Mouse (Mus musculus): ENCODE results near the gene BC037034.

GRCm38 (mm10) chr5:138258078-138258477 lies 5.8 kb downstream of the BC037034 start:
- TF ChIP-seq CTCF (IDR thresholded peaks at IDR 0.05; ENCODE audit: low read depth) (no peak), EP300 (IDR thresholded peaks at IDR 0.05; ENCODE audit: low read depth) (no peak)
